In genomic region chr14:104813977-104814584, GRCm38 (mm10) we compare ENCODE assay signal across 8 mouse cellular contexts.
DNase-seq lines count a peak whose midpoint lies in the region; ATAC-seq lines count a peak whose summit lies in the region.

No protein-coding gene starts in this region.

- H3K4me1 ChIP-seq in kidney, embryonic 14.5 days (ENCODE audit: control insufficient read depth, insufficient read depth, low read length): no peaks in the 10 kb centered on the region
- H3K4me1 ChIP-seq in forebrain, embryonic 13.5 days: 0 out of 2 replicates have a peak, but pooled peaks cover 2% of the 10 kb centered on the region
- no peaks in the 10 kb centered on the region for H3K4me1 ChIP-seq in limb, embryonic 11.5 days (ENCODE audit: control insufficient read depth, insufficient read depth, low read length)

- WGBS in kidney, embryonic 14.5 days: 23% methylated on average over 10 of the region's 10 CpGs
- 33% methylated on average over 10 of the region's 10 CpGs for WGBS in forebrain, embryonic 13.5 days
- WGBS in limb, embryonic 11.5 days: 33% methylated on average over 10 of the region's 10 CpGs

- H3K27me3 ChIP-seq in kidney, embryonic 14.5 days (ENCODE audit: control insufficient read depth, insufficient read depth, low read length): no peaks in the 10 kb centered on the region
- peaks cover 17% of the 10 kb centered on the region; the same call in 1 of the 2 replicates for H3K27me3 ChIP-seq in forebrain, embryonic 13.5 days
- H3K27me3 ChIP-seq in limb, embryonic 11.5 days (ENCODE audit: control insufficient read depth, insufficient read depth, low read length): no peaks in the 10 kb centered on the region

- H3K4me2 ChIP-seq in kidney, embryonic 14.5 days (replicated peaks; ENCODE audit: low read depth, low read length): no peak overlapping the region
- H3K4me2 ChIP-seq in forebrain, embryonic 13.5 days: no peak overlapping the region
- H3K4me2 ChIP-seq in limb, embryonic 11.5 days (ENCODE audit: low read depth, severe bottlenecking): no peak overlapping the region

- H3K4me3 ChIP-seq in kidney, embryonic 14.5 days (ENCODE audit: low read length): no peak overlapping the region
- H3K4me3 ChIP-seq in forebrain, embryonic 13.5 days: no peak overlapping the region
- no peak overlapping the region for H3K4me3 ChIP-seq in limb, embryonic 11.5 days (ENCODE audit: low read depth, low read length)

- no peak for ATAC-seq in kidney, embryonic 14.5 days (ENCODE audit: low FRiP score, low TSS enrichment)
- ATAC-seq in forebrain, embryonic 13.5 days: peak; percentile 73
- peak; percentile 54 for ATAC-seq in inflammation-experienced regulatory T-cells, adult 6 months
- ATAC-seq in limb, embryonic 11.5 days (ENCODE audit: insufficient number of reproducible peaks, low FRiP score, low TSS enrichment, low read depth): no peak

- DNase-seq in kidney, adult 11 months: peak; percentile 22
- peak; percentile 25 for DNase-seq in c-Kit-negative CD71-positive TER-119-positive erythroid progenitor cells, embryonic 14.5 days (ENCODE audit: low read depth, low spot score)
- peak; percentile 87 for DNase-seq in limb, embryonic 11.5 days (ENCODE audit: low spot score)
- peak; percentile 77 for DNase-seq in neural tube, embryonic 10.5 days (ENCODE audit: extremely low spot score, low spot score)
- DNase-seq in thymus, postnatal 10 days (ENCODE audit: low spot score in 2 of 2): peak; percentile 13 to 62

- H3K27ac ChIP-seq in kidney, embryonic 14.5 days (ENCODE audit: low read depth, low read length): no peak overlapping the region
- H3K27ac ChIP-seq in forebrain, embryonic 13.5 days: no peak overlapping the region
- no peak overlapping the region for H3K27ac ChIP-seq in limb, embryonic 11.5 days (replicated peaks; ENCODE audit: low read depth, low read length)

- no peak overlapping the region for H3K9ac ChIP-seq in kidney, embryonic 14.5 days (ENCODE audit: low read depth, low read length)
- H3K9ac ChIP-seq in forebrain, embryonic 13.5 days: no peak overlapping the region
- H3K9ac ChIP-seq in limb, embryonic 11.5 days (ENCODE audit: low read length): no peak overlapping the region

- no peaks in the 10 kb centered on the region for H3K36me3 ChIP-seq in kidney, embryonic 14.5 days (ENCODE audit: control insufficient read depth, insufficient read depth, low read length)
- no peaks in the 10 kb centered on the region for H3K36me3 ChIP-seq in forebrain, embryonic 13.5 days (ENCODE audit: poor library complexity, severe bottlenecking)
- H3K36me3 ChIP-seq in limb, embryonic 11.5 days (ENCODE audit: control insufficient read depth, insufficient read depth, low read length): no peaks in the 10 kb centered on the region

- H3K9me3 ChIP-seq in kidney, embryonic 14.5 days (ENCODE audit: control insufficient read depth, low read length): no peaks in the 10 kb centered on the region
- no peaks in the 10 kb centered on the region for H3K9me3 ChIP-seq in forebrain, embryonic 13.5 days (replicated peaks)
- H3K9me3 ChIP-seq in limb, embryonic 11.5 days (ENCODE audit: control insufficient read depth, low read length): no peaks in the 10 kb centered on the region

Comparison
In these comparisons a context has a peak if more than half of its experiments do, and no peak if none do; other contexts are left out.
1. DNase-seq: peak in every context shown above with its lines; median percentile 87 in limb, embryonic 11.5 days; 77 in neural tube, embryonic 10.5 days; 38 in thymus, postnatal 10 days; 25 in c-Kit-negative CD71-positive TER-119-positive erythroid progenitor cells, embryonic 14.5 days; 22 in kidney, adult 11 months.
2. ATAC-seq: peak in forebrain, embryonic 13.5 days (single experiment) and inflammation-experienced regulatory T-cells, adult 6 months (single experiment); none in kidney, embryonic 14.5 days (single experiment) and limb, embryonic 11.5 days (single experiment).